Mouse (Mus musculus) activated CD4-positive, CD25-positive, alpha-beta regulatory T cell, adult 4 months (primary cell): ENCODE data around the gene Atp11a. TPM values are rescaled to one million over a fixed set of nuclear protein-coding genes. Genes with fewer than 3 reads are reported as not detected.

ENCODE experiments used
- ATAC-seq: one replicate; pipeline ENCODE4 v1.8.0; 2017
- polyA plus RNA-seq, 2 experiments: library from polyadenylated mRNA; unstranded; fragments of 100-300 nt; shearing (Covaris generic); gene quantifications; one replicate each; pipeline ENCODE4 v1.2.1; 2017

The Atp11a gene
- polyA plus RNA-seq, 2 experiments from 2014 or later, result 4.4 to 5.2 TPM

DNA sequence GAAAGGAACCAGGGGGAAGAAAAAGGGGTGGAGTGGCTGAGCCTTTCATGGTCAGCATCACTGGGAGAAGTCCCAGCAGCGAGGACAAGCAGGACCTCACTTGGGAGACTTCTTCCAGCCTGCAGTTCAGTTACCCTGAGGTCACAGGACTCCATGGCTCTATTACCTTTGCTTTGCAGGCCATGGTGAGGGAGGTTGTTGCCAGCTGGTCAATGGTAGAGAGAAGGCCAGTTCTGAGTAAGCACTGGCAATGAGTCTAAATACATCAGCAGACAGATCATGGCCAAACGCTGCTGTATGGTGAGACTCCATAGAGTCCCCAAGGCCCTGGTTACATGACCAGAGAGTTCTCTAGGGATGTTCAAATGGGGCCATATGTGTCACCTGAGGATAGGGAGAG lies 15.5 kb downstream of the Atp11a start:
- no peak for ATAC-seq

GRCm38 (mm10) chr8:12773914-12774313 lies 17.1 kb downstream of the Atp11a start:
- ATAC-seq, result no peak

DNA sequence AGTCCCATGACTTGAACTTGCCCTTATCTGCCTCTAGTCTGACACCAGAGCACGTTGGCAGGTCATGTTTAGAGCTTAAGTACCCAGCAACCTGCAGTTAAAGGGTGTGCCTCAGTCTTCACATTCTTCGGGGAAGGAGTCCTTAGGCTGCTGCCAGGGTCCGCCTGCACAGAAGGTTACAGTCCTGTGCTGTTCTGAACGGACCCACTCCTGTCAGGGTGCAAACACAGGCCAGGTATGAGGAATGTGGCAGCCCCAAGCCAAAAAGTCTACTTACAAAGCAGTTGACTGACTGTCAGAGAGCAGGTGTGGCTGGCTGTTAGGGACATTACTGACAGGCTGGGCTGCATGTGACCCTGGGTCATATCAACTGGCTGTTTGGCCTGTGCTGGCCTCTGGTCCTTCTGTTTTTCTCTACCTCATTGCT lies 18.1 kb downstream of the Atp11a start:
- no peak for ATAC-seq

- no peak for ATAC-seq
Measured at GRCm38 (mm10) chr8:12775302-12775975, 18.6 kb downstream of the Atp11a start.

DNA sequence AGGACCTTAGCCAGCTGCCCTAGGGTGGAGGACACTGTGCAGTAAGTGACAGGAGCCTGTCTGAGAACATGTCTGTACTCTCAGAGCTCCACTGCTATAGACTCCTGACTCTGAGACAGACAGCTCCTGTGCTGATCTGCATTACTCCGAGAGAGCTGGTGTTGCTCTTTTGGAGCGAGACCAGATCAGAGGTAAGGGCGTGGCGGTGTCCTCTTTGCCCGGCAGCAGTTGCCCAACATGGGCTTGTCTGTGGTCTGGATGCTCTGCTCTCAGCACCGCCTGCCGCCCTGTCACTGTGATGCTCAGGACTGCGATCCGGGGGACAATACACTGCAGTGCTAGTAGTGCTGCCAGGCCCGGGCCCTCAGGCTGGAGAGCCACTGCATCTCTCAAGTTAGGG lies 19.4 kb downstream of the Atp11a start:
- no peak for ATAC-seq

GRCm38 (mm10) chr8:12777171-12777570 lies 20.4 kb downstream of the Atp11a start:
- no peak for ATAC-seq

- ATAC-seq, result no peak
Measured at GRCm38 (mm10) chr8:12779541-12779940, 22.7 kb downstream of the Atp11a start.

DNA sequence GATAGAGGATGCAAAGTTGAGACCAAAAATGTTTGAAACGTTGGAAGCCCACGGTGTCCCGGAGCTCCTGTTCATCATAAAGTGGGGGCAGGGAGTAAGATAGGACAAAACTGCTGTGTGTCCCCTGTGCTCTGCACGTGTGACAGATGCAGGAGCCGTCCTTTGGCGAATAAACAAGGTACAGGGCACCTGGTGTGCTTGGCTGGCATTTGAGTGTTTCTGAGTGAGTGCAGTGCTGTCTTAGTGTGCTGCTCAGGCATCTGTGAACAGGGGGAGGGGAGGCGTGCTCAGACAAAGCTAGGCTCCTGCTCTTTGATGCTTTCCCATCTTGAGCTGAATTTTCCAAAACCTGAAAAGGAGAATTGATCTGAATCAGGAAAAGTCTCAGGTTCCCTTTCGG lies 28.7 kb downstream of the Atp11a start:
- ATAC-seq, result no peak

GRCm38 (mm10) chr8:12786261-12786957 lies 29.6 kb downstream of the Atp11a start:
- ATAC-seq, result no peak

- no peak for ATAC-seq
Measured at GRCm38 (mm10) chr8:12786958-12787301, 30.1 kb downstream of the Atp11a start.

DNA sequence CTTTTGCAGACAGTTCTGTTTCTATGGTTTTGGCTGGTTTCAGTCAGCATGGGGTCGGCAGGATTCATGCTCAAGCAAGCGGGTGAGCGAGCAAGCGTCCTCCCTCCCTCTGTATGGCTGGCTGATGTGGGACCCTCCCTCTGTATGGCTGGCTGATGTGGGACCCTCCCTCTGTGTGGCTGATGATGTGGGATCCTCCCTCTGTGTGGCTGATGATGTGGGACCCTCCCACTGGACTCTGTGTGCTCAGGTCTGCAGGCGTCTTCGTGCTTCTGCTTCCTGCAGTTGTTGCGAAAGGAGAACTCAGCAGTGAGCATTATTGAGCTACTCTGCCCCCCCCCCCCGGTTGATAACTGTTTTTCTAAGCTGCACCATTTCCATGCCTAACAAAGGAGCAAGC lies 30.6 kb downstream of the Atp11a start:
- no peak for ATAC-seq

GRCm38 (mm10) chr8:12788695-12789094 lies 31.9 kb downstream of the Atp11a start:
- ATAC-seq, result no peak

- ATAC-seq, result no peak
Measured at GRCm38 (mm10) chr8:12795011-12795671, 38.3 kb downstream of the Atp11a start.

GRCm38 (mm10) chr8:12799099-12799498 lies 42.3 kb downstream of the Atp11a start:
- ATAC-seq, result no peak

DNA sequence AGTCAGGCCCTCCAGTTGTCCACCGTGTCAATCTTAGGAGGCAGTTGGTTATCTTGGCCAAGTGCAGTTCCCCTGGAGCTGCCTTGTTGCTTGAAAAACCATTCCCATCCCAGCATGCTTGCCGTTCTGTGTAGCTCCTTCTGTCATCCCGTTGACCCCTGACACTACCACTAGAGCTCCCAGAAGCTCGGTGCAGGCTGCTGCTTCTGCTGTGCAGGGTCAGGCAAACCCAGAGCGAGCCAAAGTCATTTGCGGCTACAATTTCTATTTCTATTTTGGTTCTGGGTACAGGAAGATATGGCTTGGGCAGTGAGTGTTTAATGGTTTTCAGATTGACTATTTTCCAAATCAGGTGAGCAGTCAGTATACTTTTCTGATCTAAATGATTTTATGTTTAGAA lies 43.0 kb downstream of the Atp11a start:
- ATAC-seq, result no peak

DNA sequence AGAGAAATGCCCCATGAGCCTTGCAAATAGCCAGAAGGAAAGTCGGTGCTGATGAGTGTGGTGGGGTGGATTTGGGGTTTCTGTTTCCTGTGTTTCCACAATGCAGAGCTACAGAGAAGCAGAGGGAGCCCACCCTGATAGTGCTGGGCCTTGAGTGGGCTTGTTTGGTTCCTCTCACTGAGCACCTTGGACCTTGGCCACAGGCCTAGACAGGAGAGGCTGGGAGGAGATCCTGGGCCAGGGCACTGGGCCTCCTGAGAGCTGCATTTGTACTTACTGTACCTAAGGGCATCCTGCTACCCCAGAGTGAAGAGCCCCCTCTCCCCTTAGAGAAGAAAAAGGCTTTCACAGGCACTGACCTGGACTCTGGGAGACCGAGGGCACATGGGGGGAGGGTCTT lies 43.4 kb downstream of the Atp11a start:
- ATAC-seq, result no peak

DNA sequence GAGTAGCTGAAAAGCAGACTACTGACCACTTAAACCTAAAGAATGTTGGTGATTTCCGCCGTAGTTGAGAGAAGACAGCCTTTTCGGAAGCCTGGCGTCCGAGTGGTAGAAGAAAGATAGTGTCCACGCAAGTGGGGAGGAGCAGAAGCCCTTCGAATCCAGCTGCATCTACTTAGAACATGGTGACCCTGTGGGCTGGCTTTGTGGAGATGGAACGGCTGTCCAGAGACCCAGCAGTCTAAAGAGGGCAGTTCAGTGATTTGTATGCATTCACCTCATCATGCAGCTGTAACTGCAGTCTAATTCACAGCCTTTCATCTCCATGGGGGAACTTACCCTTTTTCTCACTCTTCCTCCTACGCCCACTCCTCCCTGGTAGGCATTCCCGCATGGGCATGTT lies 44.8 kb downstream of the Atp11a start:
- ATAC-seq, result no peak

GRCm38 (mm10) chr8:12803121-12803520 lies 46.3 kb downstream of the Atp11a start:
- ATAC-seq, result no peak

DNA sequence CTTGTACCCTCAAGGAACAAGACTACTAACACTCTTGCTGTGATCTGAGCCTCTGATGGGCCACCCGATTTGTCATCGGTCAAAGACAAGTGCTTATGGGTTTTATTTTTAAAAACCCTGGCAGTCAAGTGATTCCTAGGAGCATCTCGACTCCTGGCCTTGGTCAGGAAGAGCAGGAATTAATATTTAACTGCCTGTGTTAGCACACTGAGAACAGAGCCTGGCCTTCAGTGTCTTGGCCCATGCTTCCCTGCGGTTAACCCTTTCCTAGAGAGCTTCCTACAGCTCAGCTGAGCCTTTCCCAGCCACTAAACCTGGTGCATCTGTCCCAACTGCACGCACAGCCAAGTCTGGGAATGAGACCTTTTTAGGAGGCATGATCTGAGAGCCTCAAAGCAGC lies 48.1 kb downstream of the Atp11a start:
- no peak for ATAC-seq

DNA sequence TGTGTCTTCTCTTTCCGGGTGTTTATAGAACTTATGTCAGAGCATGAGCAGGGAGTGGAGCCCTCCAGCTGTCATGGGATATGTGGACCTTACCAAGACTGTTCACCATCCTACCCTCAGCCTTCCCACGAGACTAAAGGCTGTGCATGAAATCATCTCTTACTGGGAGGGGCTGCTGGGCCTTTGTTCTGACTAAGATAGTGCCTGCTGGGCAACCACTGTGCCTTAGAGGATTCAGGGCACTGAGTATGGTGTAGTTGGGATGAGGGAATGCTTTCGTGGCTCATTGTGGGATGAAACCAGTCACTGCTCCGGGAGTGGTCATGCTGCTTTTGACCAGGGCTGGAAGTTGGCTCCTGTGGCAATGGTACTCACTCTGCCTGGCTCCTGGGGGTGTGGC lies 48.8 kb downstream of the Atp11a start:
- ATAC-seq, result no peak

GRCm38 (mm10) chr8:12808018-12808417 lies 51.2 kb downstream of the Atp11a start:
- ATAC-seq, result no peak

- ATAC-seq, result no peak
Measured at GRCm38 (mm10) chr8:12809516-12809915, 52.7 kb downstream of the Atp11a start.

DNA sequence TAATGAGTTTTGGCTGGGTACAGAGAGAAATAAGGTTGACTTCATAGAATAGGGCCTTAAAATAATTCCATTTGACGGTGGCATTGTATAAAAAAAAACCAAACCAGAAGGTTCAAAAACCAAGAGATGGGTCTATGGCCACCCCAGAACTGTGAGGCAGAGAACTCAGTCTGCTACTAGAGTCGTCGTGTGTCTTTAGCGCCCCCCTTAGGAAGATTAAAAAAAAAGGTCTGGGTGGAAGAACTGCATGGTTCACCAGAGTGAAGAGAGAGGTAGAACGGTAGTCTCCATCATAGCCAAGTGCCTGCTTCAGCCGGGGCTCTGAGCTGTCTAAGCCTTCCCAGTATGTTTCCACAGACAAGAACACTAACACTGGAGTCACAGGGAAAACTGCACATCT lies 54.4 kb downstream of the Atp11a start:
- ATAC-seq, result no peak

GRCm38 (mm10) chr8:12816412-12816811 lies 59.6 kb downstream of the Atp11a start:
- ATAC-seq, result no peak
